Mouse (Mus musculus): ENCODE data around the gene Oxtr. TPM values are rescaled to one million over a fixed set of nuclear protein-coding genes. Genes with fewer than 3 reads are reported as not detected.
A peak's percentile ranks its signal among the peaks of the same experiment; 100 is the strongest.

Oxtr gene
- polyA plus RNA-seq, 1 experiment from 2014 or later: 0.10 TPM

DNA sequence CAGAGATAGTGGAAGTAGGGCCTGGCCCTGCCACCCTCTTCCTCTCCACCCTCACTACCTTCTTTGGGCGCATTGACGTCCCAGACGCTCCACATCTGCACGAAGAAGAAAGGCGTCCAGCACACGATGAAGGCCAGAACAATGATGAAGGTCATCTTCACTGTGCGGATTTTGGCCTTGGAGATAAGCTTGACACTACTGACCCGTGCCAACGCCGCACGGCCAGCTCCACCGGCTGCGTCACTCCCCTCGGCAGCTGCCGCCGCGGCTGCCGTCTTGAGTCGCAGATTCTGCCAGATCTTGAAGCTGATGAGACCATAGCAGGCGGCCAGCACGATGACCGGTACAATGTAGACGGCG, 942 bp downstream of the Oxtr start:
- H3K9me3 ChIP-seq (replicated peaks): no peaks in the 10 kb centered on the region
- WGBS: 30% methylated on average over 24 of the region's 24 CpGs
- peak overlapping the region; percentile 46 for H3K4me3 ChIP-seq
- no peak overlapping the region for H3K27ac ChIP-seq (ENCODE audit: poor library complexity, severe bottlenecking)
- no peaks in the 10 kb centered on the region for H3K36me3 ChIP-seq
- peaks cover 83% of the 10 kb centered on the region for H3K27me3 ChIP-seq (replicated peaks)
- peaks cover 21% of the 10 kb centered on the region for H3K4me1 ChIP-seq (replicated peaks)
- peak overlapping the region; percentile 79 for H3K4me2 ChIP-seq
- H3K9ac ChIP-seq: peak overlapping the region; percentile 49; the same call in 1 of the 2 replicates
- ATAC-seq (ENCODE audit: insufficient number of reproducible peaks, low FRiP score): no peak

DNA sequence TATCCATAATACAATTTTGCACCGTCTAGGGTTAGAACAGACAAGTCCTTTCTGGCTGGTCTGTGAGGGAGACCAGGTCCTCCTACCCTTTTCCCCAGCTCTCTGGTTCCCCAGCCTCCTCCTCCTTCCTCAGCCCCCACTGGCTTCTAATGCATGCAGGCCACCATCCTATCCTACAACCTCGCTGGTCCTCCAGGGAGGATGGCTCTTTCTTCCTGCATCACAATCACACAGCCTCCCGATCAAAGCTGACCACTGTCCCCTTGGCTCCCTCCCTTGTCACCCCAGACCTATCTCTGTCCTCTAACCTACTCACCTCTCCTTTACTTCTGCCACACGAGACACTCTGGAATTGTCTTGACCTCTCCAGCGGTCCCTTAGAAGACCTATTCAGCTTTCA, 1.8 kb downstream of the Oxtr start:
- Histone ChIP-seq H3K9me3 (replicated peaks) (no peaks in the 10 kb centered on the region), H3K36me3 (no peaks in the 10 kb centered on the region), H3K4me1 (replicated peaks) (peaks cover 21% of the 10 kb centered on the region), H3K9ac (no peak overlapping the region), H3K4me2 (no peak overlapping the region), H3K27me3 (replicated peaks) (peaks cover 86% of the 10 kb centered on the region), H3K27ac (ENCODE audit: poor library complexity, severe bottlenecking) (no peak overlapping the region), H3K4me3 (no peak overlapping the region)
- no peak for ATAC-seq (ENCODE audit: insufficient number of reproducible peaks, low FRiP score)
- 77% methylated on average over 5 of the region's 5 CpGs for WGBS

DNA sequence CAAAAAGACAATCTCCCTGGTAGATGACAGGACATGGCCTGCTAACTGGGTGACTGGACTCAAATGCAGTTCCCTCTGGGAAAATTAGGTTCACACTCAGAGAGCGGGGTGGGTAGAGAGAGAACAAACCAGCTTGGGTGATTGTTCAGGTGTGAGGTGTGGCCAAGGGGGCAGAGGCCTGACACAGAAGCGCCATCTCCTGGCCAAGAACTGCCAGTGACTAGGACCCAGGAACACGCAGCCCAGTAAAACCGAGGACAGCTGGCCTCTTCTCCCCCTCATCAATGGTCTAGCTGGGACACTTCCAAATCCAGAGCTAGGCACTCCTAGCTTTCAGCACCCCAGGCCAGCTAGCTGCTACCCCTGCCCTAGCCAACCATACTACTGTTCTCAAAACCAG, 5.4 kb downstream of the Oxtr start:
- no peaks in the 10 kb centered on the region for H3K36me3 ChIP-seq
- no peak overlapping the region for H3K27ac ChIP-seq (ENCODE audit: poor library complexity, severe bottlenecking)
- ATAC-seq (ENCODE audit: insufficient number of reproducible peaks, low FRiP score): no peak
- H3K4me2 ChIP-seq: no peak overlapping the region
- 8% methylated on average over 4 of the region's 4 CpGs for WGBS
- H3K27me3 ChIP-seq (replicated peaks): peaks cover 67% of the 10 kb centered on the region
- H3K9me3 ChIP-seq (replicated peaks): no peaks in the 10 kb centered on the region
- no peak overlapping the region for H3K9ac ChIP-seq
- H3K4me1 ChIP-seq (replicated peaks): peaks cover 6% of the 10 kb centered on the region
- H3K4me3 ChIP-seq: no peak overlapping the region

DNA sequence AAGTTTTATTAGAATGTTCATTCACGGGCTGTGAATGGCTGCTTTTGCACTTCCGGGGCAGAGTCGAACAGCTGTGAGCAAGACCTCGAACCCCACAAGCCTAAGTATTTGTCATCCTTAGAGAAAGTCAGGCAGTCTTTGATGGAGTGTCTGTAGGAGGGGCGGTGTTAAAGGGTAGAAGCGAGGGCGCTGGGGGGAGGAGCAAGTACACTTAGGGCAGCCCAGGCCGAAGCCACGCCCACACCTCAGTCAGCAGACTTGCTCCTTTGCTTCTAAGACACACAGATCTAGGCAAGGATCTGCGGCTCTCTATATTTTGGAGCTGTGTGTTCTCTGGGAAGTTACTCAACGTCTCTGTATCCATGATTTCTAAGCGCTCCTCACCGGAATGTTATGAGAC, 9.9 kb downstream of the Oxtr start:
- no peak overlapping the region for H3K4me2 ChIP-seq
- no peak for ATAC-seq (ENCODE audit: insufficient number of reproducible peaks, low FRiP score)

DNA sequence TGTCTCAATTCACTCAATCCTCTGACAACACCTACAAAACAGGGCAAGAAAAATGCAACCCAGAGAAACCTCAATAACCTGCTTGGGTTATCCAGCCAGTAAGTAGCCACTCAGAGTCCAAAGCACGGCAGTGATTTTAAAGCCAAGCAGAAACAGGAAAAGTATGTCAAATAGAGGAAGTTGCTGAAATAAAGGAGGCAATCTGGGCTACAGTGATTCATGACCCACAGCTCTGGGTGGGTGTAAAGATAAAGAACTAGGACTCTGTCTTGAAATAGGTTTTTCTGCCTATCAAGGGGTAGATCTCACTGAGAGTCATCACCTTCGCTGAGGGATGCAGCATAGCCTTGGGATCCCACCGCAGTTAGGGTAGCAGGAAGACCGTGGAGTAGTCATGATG, 18.1 kb downstream of the Oxtr start:
- Histone ChIP-seq H3K9ac (no peak overlapping the region), H3K4me2 (no peak overlapping the region), H3K9me3 (replicated peaks) (0 out of 2 replicates have a peak, but pooled peaks cover 3% of the 10 kb centered on the region), H3K27ac (ENCODE audit: poor library complexity, severe bottlenecking) (no peak overlapping the region), H3K4me3 (no peak overlapping the region), H3K36me3 (peaks cover 17% of the 10 kb centered on the region), H3K4me1 (replicated peaks) (no peaks in the 10 kb centered on the region), H3K27me3 (replicated peaks) (no peaks in the 10 kb centered on the region)
- ATAC-seq (ENCODE audit: insufficient number of reproducible peaks, low FRiP score): no peak
- 78% methylated on average over 4 of the region's 4 CpGs for WGBS

More for the DNA sequence above, 9.9 kb downstream of the Oxtr start:
- Histone ChIP-seq H3K4me3 (no peak overlapping the region), H3K36me3 (no peaks in the 10 kb centered on the region), H3K4me1 (replicated peaks) (no peaks in the 10 kb centered on the region), H3K9me3 (replicated peaks) (no peaks in the 10 kb centered on the region), H3K27ac (ENCODE audit: poor library complexity, severe bottlenecking) (no peak overlapping the region), H3K27me3 (replicated peaks) (peaks cover 22% of the 10 kb centered on the region), H3K9ac (no peak overlapping the region)
- 43% methylated on average over 13 of the region's 13 CpGs for WGBS

DNA sequence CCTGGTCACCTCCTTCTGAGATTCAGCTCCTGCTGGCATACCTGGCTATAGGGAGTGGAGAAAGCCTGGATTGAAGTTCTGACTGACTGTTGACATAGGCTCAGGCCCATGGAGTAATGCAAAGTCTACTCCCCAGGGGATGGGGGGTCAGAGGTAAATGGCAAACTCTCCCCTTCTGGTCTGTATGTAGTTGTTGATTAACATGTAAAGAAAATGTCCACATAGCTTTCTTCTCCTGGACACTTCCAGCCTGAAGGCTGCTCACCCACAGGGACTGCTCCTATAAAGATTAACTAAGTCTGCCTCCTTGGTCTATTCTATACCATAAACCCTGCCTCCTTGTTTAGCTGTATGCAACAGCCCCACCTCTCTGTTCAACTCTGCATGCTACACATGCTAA, 23.7 kb downstream of the Oxtr start:
- no peak for ATAC-seq (ENCODE audit: insufficient number of reproducible peaks, low FRiP score)

DNA sequence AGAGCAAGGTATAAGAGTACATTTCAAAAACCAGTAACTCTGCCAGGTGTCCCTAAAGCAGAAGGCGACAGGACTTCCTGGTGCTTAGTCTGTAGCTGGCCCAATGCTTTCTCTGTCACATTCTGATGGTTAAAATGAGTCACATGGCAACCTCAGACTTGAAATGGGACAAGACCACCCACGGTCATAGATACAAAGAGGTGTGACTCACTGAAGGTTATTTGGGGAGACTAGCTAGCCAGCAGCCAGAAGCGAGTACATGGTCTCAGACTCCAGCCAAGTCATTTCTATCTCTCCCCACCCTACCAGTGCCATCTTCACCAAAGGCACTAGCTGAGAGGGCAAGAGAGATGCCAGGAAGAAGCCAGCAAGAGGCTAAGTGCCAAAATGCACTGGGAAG, 24.3 kb downstream of the Oxtr start:
- H3K4me3 ChIP-seq: no peak overlapping the region
- 0 out of 2 replicates have a peak, but pooled peaks cover 3% of the 10 kb centered on the region for H3K9me3 ChIP-seq (replicated peaks)
- H3K4me1 ChIP-seq (replicated peaks): peaks cover 29% of the 10 kb centered on the region
- H3K36me3 ChIP-seq: peaks cover 9% of the 10 kb centered on the region; the same call in 1 of the 2 replicates
- H3K9ac ChIP-seq: no peak overlapping the region
- 65% methylated on average over 3 of the region's 3 CpGs for WGBS
- H3K4me2 ChIP-seq: no peak overlapping the region
- H3K27me3 ChIP-seq (replicated peaks): no peaks in the 10 kb centered on the region
- H3K27ac ChIP-seq (ENCODE audit: poor library complexity, severe bottlenecking): no peak overlapping the region
- ATAC-seq (ENCODE audit: insufficient number of reproducible peaks, low FRiP score): no peak

More for the DNA sequence above, 23.7 kb downstream of the Oxtr start:
- H3K27ac ChIP-seq (ENCODE audit: poor library complexity, severe bottlenecking): no peak overlapping the region
- 0 out of 2 replicates have a peak, but pooled peaks cover 3% of the 10 kb centered on the region for H3K9me3 ChIP-seq (replicated peaks)
- H3K36me3 ChIP-seq: peaks cover 9% of the 10 kb centered on the region; the same call in 1 of the 2 replicates
- H3K4me3 ChIP-seq: no peak overlapping the region
- H3K4me2 ChIP-seq: no peak overlapping the region
- H3K9ac ChIP-seq: no peak overlapping the region
- H3K27me3 ChIP-seq (replicated peaks): no peaks in the 10 kb centered on the region
- H3K4me1 ChIP-seq (replicated peaks): peaks cover 29% of the 10 kb centered on the region

DNA sequence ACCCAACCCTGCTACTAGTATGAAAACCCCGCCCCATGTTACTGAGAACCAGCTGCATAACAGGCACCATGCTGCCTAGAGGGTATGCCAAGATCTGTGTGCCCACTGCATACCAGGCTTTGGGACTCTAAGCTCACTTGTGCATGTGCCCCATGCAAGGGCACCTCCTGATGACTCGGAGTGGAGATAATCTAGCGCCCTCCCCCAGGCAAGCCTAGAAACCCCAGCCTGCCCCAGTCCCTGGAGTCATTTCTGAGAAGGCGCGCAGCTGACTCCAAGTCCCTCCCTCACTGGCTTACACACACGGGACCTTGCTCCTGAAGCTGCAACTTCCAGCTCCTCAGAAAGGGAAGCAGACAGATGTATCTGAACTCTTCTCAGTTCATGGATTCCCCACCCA, 26.4 kb downstream of the Oxtr start:
- Histone ChIP-seq H3K4me1 (replicated peaks) (peaks cover 32% of the 10 kb centered on the region), H3K4me2 (no peak overlapping the region), H3K27me3 (replicated peaks) (no peaks in the 10 kb centered on the region), H3K36me3 (no peaks in the 10 kb centered on the region), H3K4me3 (no peak overlapping the region), H3K9me3 (replicated peaks) (no peaks in the 10 kb centered on the region), H3K9ac (no peak overlapping the region), H3K27ac (ENCODE audit: poor library complexity, severe bottlenecking) (no peak overlapping the region)
- 76% methylated on average over 6 of the region's 6 CpGs for WGBS
- ATAC-seq (ENCODE audit: insufficient number of reproducible peaks, low FRiP score): no peak

DNA sequence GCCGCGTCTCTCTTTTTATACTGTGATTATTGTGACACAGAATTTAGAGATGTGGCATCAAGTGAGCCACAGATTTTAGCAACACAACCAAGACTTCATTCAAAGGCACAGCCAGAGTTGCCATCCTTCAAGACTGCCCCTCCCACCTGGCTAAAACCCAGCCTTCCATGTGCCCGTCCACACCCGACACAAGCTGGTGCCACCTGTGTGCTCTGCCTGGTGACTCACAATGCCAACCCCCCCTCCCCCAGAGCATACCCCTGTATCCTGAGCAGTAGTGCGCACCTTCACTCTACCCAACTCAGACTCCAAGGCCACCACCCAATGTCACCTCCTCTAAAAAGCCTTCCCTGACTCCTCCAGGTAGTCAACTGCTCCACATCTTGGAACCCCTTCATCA, 28.3 kb downstream of the Oxtr start:
- H3K4me2 ChIP-seq: peak overlapping the region; percentile 52; the same call in 1 of the 2 replicates
- no peak for ATAC-seq (ENCODE audit: insufficient number of reproducible peaks, low FRiP score)
- H3K36me3 ChIP-seq: no peaks in the 10 kb centered on the region
- H3K4me1 ChIP-seq (replicated peaks): peaks cover 32% of the 10 kb centered on the region
- H3K27ac ChIP-seq (ENCODE audit: poor library complexity, severe bottlenecking): no peak overlapping the region
- 92% methylated on average over 5 of the region's 5 CpGs for WGBS
- H3K4me3 ChIP-seq: no peak overlapping the region
- no peaks in the 10 kb centered on the region for H3K9me3 ChIP-seq (replicated peaks)
- H3K27me3 ChIP-seq (replicated peaks): no peaks in the 10 kb centered on the region
- no peak overlapping the region for H3K9ac ChIP-seq

DNA sequence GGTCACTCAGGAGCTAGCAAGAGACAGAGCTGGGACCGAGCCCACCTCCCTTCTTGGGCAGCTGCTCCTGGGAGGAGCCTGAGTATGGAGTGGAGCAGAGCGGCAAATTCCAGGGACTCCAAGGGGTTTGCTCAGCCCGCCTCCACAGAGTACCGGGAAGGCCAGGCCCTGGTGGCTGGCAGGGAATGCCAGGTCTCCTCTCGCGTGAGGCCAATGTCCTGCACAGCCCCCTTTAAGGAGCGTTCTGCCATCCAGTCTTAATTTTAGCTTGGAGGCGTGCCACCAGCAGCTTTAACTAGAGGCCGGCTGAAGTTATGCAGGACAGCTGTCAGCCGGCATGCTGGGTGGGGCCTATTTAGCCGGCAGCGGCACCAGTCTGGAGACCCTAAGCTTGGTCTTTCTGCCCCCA, 30.4 kb downstream of the Oxtr start, which contains the start of gene Cav3:
Cav3 (plus strand) TSS at position 165 of the 409 bp plus-strand sequence.
- WGBS: 30% methylated on average over 12 of the region's 12 CpGs

DNA sequence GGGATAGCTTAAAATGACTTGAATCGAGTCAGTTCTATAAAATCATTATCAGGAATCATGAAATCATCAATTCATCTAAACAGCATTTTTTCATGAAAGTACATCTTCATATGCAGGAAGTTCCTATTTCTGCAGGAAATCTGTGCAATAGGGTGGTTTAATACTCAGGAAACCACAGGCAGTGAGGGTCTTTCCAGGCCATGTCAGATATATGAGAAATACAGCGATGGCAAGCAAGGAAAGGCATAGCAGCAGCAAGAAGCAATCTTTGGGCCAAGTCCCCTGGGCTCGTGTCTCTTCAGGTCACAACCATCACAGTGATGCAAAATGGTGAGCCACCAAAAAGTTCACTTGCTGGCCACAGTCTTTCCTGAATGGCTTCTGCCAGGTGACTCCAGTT, 44.1 kb downstream of the Oxtr start:
- H3K9me3 ChIP-seq (replicated peaks): no peaks in the 10 kb centered on the region
- no peaks in the 10 kb centered on the region for H3K36me3 ChIP-seq
- no peak overlapping the region for H3K4me2 ChIP-seq
- no peak for ATAC-seq (ENCODE audit: insufficient number of reproducible peaks, low FRiP score)
- no peaks in the 10 kb centered on the region for H3K27me3 ChIP-seq (replicated peaks)
- H3K4me3 ChIP-seq: no peak overlapping the region
- H3K27ac ChIP-seq (ENCODE audit: poor library complexity, severe bottlenecking): no peak overlapping the region
- no peaks in the 10 kb centered on the region for H3K4me1 ChIP-seq (replicated peaks)
- WGBS: 80% methylated on average over 3 of the region's 3 CpGs
- no peak overlapping the region for H3K9ac ChIP-seq

More for the DNA sequence above, 30.4 kb downstream of the Oxtr start, which contains the start of gene Cav3:
- Histone ChIP-seq H3K27me3 (replicated peaks) (no peaks in the 10 kb centered on the region), H3K9ac (peak within 1 kb of the TSS; percentile 66), H3K4me2 (peak within 1 kb of the TSS; percentile 66), H3K36me3 (no peaks in the 10 kb centered on the region), H3K9me3 (replicated peaks) (no peaks in the 10 kb centered on the region), H3K27ac (ENCODE audit: poor library complexity, severe bottlenecking) (peak within 1 kb of the TSS; percentile 92), H3K4me3 (peak within 1 kb of the TSS; percentile 40), H3K4me1 (replicated peaks) (peaks cover 27% of the 10 kb centered on the region)
- peak; percentile 82 for ATAC-seq (ENCODE audit: insufficient number of reproducible peaks, low FRiP score)

DNA sequence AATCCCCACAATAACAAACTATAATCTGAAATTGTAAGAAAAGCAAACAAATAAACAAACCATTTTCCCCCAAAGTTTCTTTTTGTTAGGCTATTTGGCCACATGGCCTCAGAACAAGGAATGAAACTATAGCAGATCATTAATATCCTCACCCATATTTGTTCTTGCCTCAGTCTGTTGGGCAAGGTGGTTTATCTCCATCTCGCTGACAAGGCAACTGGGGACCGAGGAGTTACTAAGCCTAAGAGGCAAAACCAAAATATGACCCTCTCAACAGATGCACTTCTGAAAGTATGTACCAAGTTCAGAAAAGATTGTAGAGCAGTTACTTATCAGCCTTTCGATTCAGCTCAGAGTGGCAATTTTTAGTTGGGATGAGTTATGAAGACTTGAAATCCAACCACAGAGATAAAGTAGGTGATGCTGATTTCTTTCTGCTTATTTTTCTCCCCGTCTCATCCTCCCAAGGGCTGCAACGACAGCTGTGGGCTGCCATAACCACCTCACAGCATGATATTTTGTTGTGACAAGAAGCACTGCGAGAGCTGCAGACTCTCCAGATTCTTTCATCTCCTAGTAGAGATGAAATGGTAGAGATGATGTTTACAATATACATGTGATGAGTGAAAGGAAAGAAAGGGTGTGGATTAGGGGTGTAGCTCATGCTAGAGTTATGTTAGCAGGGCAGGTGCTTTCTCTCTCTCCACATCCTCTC, 63.6 kb downstream of the Oxtr start:
- H3K27ac ChIP-seq (ENCODE audit: poor library complexity, severe bottlenecking): no peak overlapping the region
- H3K4me2 ChIP-seq: no peak overlapping the region
- no peaks in the 10 kb centered on the region for H3K36me3 ChIP-seq
- H3K27me3 ChIP-seq (replicated peaks): no peaks in the 10 kb centered on the region
- 61% methylated on average over 6 of the region's 6 CpGs for WGBS
- H3K4me1 ChIP-seq (replicated peaks): no peaks in the 10 kb centered on the region
- H3K9me3 ChIP-seq (replicated peaks): peaks cover 11% of the 10 kb centered on the region
- no peak overlapping the region for H3K9ac ChIP-seq
- ATAC-seq (ENCODE audit: insufficient number of reproducible peaks, low FRiP score): no peak
- no peak overlapping the region for H3K4me3 ChIP-seq
